Mouse (Mus musculus) retina, adult 2 months (tissue): ENCODE data around the gene Nek10.
"Not testable (repeated sequence)": the region's sequence is repeated elsewhere in the genome, so short reads cannot be mapped to it uniquely, and the experiment has no call there.

Experiments used
- DNase-seq: peaks from one replicate; pipeline ENCODE4 v3.0.0-alpha.2; 2012; ENCODE audit warnings: low read depth, low spot score

The Nek10 gene

GRCm38 (mm10) chr14:14870463-14870862, 67.2 kb downstream of the Nek10 start:
- no peak for DNase-seq

GRCm38 (mm10) chr14:14871121-14871520, 67.9 kb downstream of the Nek10 start:
- DNase-seq, result no peak

- no peak for DNase-seq
Measured at GRCm38 (mm10) chr14:14871700-14872099, 68.5 kb downstream of the Nek10 start.

GRCm38 (mm10) chr14:14893932-14894652, 90.9 kb downstream of the Nek10 start:
- DNase-seq, result no peak

GRCm38 (mm10) chr14:14894776-14895175, 91.6 kb downstream of the Nek10 start:
- no peak for DNase-seq

- no peak for DNase-seq
Measured at GRCm38 (mm10) chr14:14895363-14895762, 92.1 kb downstream of the Nek10 start.

- DNase-seq, result no peak
Measured at GRCm38 (mm10) chr14:14896399-14897136, 93.4 kb downstream of the Nek10 start.

- DNase-seq, result peak; percentile 44
Measured at GRCm38 (mm10) chr14:14904750-14905529, 101.7 kb downstream of the Nek10 start.

- DNase-seq, result no peak
Measured at GRCm38 (mm10) chr14:14905530-14905852, 102.3 kb downstream of the Nek10 start.

GRCm38 (mm10) chr14:14925615-14926014, 122.4 kb downstream of the Nek10 start:
- DNase-seq, result no peak

- DNase-seq, result no peak
Measured at GRCm38 (mm10) chr14:14927559-14927958, 124.3 kb downstream of the Nek10 start.

GRCm38 (mm10) chr14:14934977-14935376, 131.8 kb downstream of the Nek10 start:
- no peak for DNase-seq

- DNase-seq, result no peak
Measured at GRCm38 (mm10) chr14:14945930-14946329, 142.7 kb downstream of the Nek10 start.

GRCm38 (mm10) chr14:14949023-14949422, 145.8 kb downstream of the Nek10 start:
- no peak for DNase-seq

- no peak for DNase-seq
Measured at GRCm38 (mm10) chr14:14951808-14952207, 148.6 kb downstream of the Nek10 start.

GRCm38 (mm10) chr14:14959780-14960440, 156.7 kb downstream of the Nek10 start:
- DNase-seq, result no peak

GRCm38 (mm10) chr14:14960441-14960988, 157.3 kb downstream of the Nek10 start:
- DNase-seq, result no peak

GRCm38 (mm10) chr14:14970633-14971032, 167.4 kb downstream of the Nek10 start:
- DNase-seq, result no peak

GRCm38 (mm10) chr14:14971056-14971455, 167.8 kb downstream of the Nek10 start:
- no peak for DNase-seq

GRCm38 (mm10) chr14:14974156-14974555, 170.9 kb downstream of the Nek10 start:
- no peak for DNase-seq

GRCm38 (mm10) chr14:14984106-14984505, 180.9 kb downstream of the Nek10 start:
- DNase-seq, result not testable (repeated sequence)
